Mouse (Mus musculus): ENCODE measurements at regions not wholly inside any gene's neighbourhood (a gene's known extent, or its start where the extent isn't known, plus 50 kb on each side); places are given as distances from the start of the nearest gene placed in this dataset.

- TF ChIP-seq CTCF (IDR thresholded peaks at IDR 0.05): no peak
- ChIA-PET CTCF (interaction anchor here (1.4 kb wide), 1 partner anchor 14 kb away, joined by 3 read pairs; no protein-coding TSS in a partner anchor), POLR2A (no interaction called here)
- DNase-seq (ENCODE audit: low read depth, low spot score) (no peak), ATAC-seq (no peak)
- peaks cover 61% of the 10 kb centered on the region for H3K27me3 ChIP-seq
- in situ Hi-C loops (cut with MboI; ENCODE audit: low pct_unique_long_range_greater_than_20kb): no loop called here
Observed at GRCm38 (mm10) chr7:79518928-79519327, 52.8 kb upstream of the Polg start.

GRCm38 (mm10) chr7:79517581-79518337 lies 51.6 kb upstream of the Polg start:
- no peak for DNase-seq (ENCODE audit: low read depth, low spot score)
- in situ Hi-C loops (cut with MboI; ENCODE audit: low pct_unique_long_range_greater_than_20kb): no loop called here
- ChIA-PET CTCF (interaction anchor here (1.0 to 1.4 kb wide), 3 partner anchors 13 to 30 kb away, joined by 3 to 4 read pairs (median 3); no protein-coding TSS in a partner anchor), POLR2A (no interaction called here)
- ATAC-seq: no peak
- H3K27me3 ChIP-seq: peaks cover 59% of the 10 kb centered on the region
- no peak for TF ChIP-seq CTCF (IDR thresholded peaks at IDR 0.05)

GRCm38 (mm10) chr7:79516287-79516686 lies 50.1 kb upstream of the Polg start:
- TF ChIP-seq CTCF (IDR thresholded peaks at IDR 0.05): no peak
- POLR2A ChIA-PET: no interaction called here
- peaks cover 63% of the 10 kb centered on the region for H3K27me3 ChIP-seq
- CTCF ChIA-PET: no interaction called here
- DNase-seq (ENCODE audit: low read depth, low spot score) (no peak), ATAC-seq (no peak)
- in situ Hi-C loops (cut with MboI; ENCODE audit: low pct_unique_long_range_greater_than_20kb): no loop called here

Data from Patski (cell line).